21 mouse cellular contexts compared by ENCODE assay signal in genomic region chr17:46747806-46748205, GRCm38 (mm10). TPM values are rescaled to one million over a fixed set of nuclear protein-coding genes. Genes with fewer than 3 reads are reported as not detected.
"Had no signal": no experiment of that assay in that cellular context is flagged by ENCODE, and none has a peak within 500 bp of the region (broad histone marks: within the 10 kb centered on the region; RNA-seq: fewer than 3 reads in every experiment).

No protein-coding gene starts in this region.

- H3K9ac ChIP-seq: lung, embryonic 15.5 days; neural tube, embryonic 13.5 days; neural tube, embryonic 15.5 days had no signal

- H3K9me3 ChIP-seq: lung, embryonic 15.5 days; neural tube, embryonic 13.5 days; neural tube, embryonic 15.5 days had no signal

- H3K27ac ChIP-seq: lung, embryonic 15.5 days; neural tube, embryonic 13.5 days; neural tube, embryonic 15.5 days had no signal

- H3K4me3 ChIP-seq: lung, embryonic 15.5 days; myocyte; neural tube, embryonic 13.5 days; neural tube, embryonic 15.5 days had no signal

- ATAC-seq: lung, postnatal 0 days; midbrain, embryonic 16.5 days had no signal

- H3K4me2 ChIP-seq: lung, embryonic 15.5 days; midbrain, embryonic 11.5 days; neural tube, embryonic 13.5 days; neural tube, embryonic 15.5 days had no signal

- H3K27me3 ChIP-seq: lung, embryonic 15.5 days; neural tube, embryonic 13.5 days; neural tube, embryonic 15.5 days had no signal

- DNase-seq: lung, adult 2 months; lung, postnatal 14 days; midbrain, embryonic 14.5 days; retina, postnatal 1 day; right cerebral cortex, adult 18-20 months; right cerebral cortex, postnatal 25 days; right cerebral cortex, postnatal 4 days; spleen, adult 18-20 months; thymus, adult 18-20 months; thymus, postnatal 14 days; thymus, postnatal 36 days had no signal

RNA-seq across cellular contexts. Expression of gene Ptcra, which starts 15.7 kb away (rescaled TPM):
- total RNA-seq: megakaryocyte, adult 5-6 weeks; megakaryocyte-erythroid progenitor cell, adult 5-6 weeks had no signal
- polyA plus RNA-seq: lung, adult 2 months; lung, postnatal 0 days; midbrain, embryonic 16.5 days; small intestine, adult 2 months had no signal
